Mouse (Mus musculus): Measurements from ENCODE around the gene Psma6.

- TF ChIP-seq TAL1 (IDR thresholded peaks at IDR 0.05; ENCODE audit: low read length) (no peak), GATA1 (IDR thresholded peaks at IDR 0.05; ENCODE audit: low read length) (no peak)
Observed at GRCm38 (mm10) chr12:55461767-55462166, 77.7 kb downstream of the Psma6 start.
